Mouse (Mus musculus) neural tube, embryonic 11.5 days (tissue): ENCODE data around the gene Gpr146. TPM values are rescaled to one million over a fixed set of nuclear protein-coding genes. Genes with fewer than 3 reads are reported as not detected.

Source experiments
- ATAC-seq: fragments of 200-750 bp; cut with Nextera tagmentation; 2 replicates; pipeline ENCODE4 v1.8.0; 2017; ENCODE audit warnings: moderate number of reproducible peaks, mild to moderate bottlenecking, moderate TSS enrichment, moderate library complexity; ENCODE audit not compliant: insufficient read depth, low FRiP score, low TSS enrichment
- DNase-seq: peaks from one replicate; pipeline ENCODE4 v3.0.0-alpha.2; 2015; ENCODE audit warnings: low spot score
- H3K27ac ChIP-seq: fragments of 300-500 bp; sonication (generic); 2 replicates; pipeline ENCODE4 v1.5.1; 2014; ENCODE audit warnings: low read depth, mild to moderate bottlenecking, low read length
- H3K27me3 ChIP-seq: fragments of 300-500 bp; sonication (generic); 2 replicates; pipeline ENCODE4 v1.6.1; 2014; ENCODE audit warnings: mild to moderate bottlenecking, low read length, mixed read lengths; ENCODE audit not compliant: control insufficient read depth, insufficient read depth
- H3K36me3 ChIP-seq: fragments of 300-500 bp; sonication (generic); 2 replicates; pipeline ENCODE4 v1.6.1; 2014; ENCODE audit warnings: mild to moderate bottlenecking, low read length, moderate library complexity, mixed read lengths; ENCODE audit not compliant: control insufficient read depth, insufficient read depth
- H3K4me1 ChIP-seq: fragments of 300-500 bp; sonication (generic); 2 replicates; pipeline ENCODE4 v1.6.1; 2014; ENCODE audit warnings: low read length, mixed read lengths; ENCODE audit not compliant: control insufficient read depth, insufficient read depth
- H3K4me2 ChIP-seq: fragments of 300-500 bp; sonication (generic); 2 replicates; pipeline ENCODE4 v1.6.1; 2014; ENCODE audit warnings: low read depth, mild to moderate bottlenecking, moderate library complexity
- H3K4me3 ChIP-seq: fragments of 300-500 bp; sonication (generic); 2 replicates; pipeline ENCODE4 v1.5.1; 2014; ENCODE audit warnings: low read depth, low read length
- H3K9ac ChIP-seq: fragments of 300-500 bp; sonication (generic); 2 replicates; pipeline ENCODE4 v1.6.1; 2014; ENCODE audit warnings: mild to moderate bottlenecking, low read length
- H3K9me3 ChIP-seq: fragments of 300-500 bp; sonication (generic); 2 replicates; pipeline ENCODE4 v1.6.1; 2016; ENCODE audit warnings: low read length; ENCODE audit not compliant: control insufficient read depth
- WGBS: fragments of 180-500 bp; shearing (Covaris S2); extraction: QIAGEN DNeasy Blood & Tissue Kit; methylation state at CpG from one replicate; pipeline ENCODE4 v1.1.7; 2014; 5-methylcytosine and 5-hydroxymethylcytosine counted together
- polyA plus RNA-seq: library from polyadenylated mRNA; unstranded; fragments of >200 nt; fragmentation: Nextera tagmentation; extraction: Ambion mirVana; gene quantifications from 2 replicates; pipeline ENCODE4 v1.2.1, GENCODE M21; 2014

Gpr146 gene
- polyA plus RNA-seq, 1 experiment from 2014 or later = 2.4 TPM

DNA sequence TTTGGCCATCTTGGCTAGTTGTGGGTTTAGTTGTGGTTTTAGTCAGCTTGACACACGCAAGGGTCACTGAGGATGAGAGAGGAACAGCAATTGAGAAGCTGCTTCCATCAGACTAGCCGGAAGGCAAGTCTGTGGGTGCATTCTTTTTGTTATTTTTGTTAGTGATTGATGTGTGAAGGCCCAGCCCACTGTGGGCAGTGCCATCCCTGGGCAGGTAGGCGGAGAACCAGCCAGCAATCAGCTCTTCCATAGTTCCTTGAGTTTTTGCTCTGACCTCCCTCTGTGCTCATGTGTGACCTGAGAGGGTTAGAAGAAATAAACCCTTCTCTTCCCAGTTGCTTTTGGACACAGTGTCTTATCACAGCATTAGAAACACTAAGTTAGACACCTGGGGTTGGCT lies 4.4 kb upstream of the Gpr146 start:
- no peaks in the 10 kb centered on the region for H3K36me3 ChIP-seq
- 79% methylated on average over 3 of the region's 3 CpGs for WGBS
- DNase-seq (no peak), ATAC-seq (no peak)
- H3K4me3 ChIP-seq = no peak overlapping the region
- no peak overlapping the region for H3K4me2 ChIP-seq
- no peaks in the 10 kb centered on the region for H3K27me3 ChIP-seq
- H3K27ac ChIP-seq = no peak overlapping the region
- H3K9ac ChIP-seq = no peak overlapping the region
- 0 out of 2 replicates have a peak, but pooled peaks cover 2% of the 10 kb centered on the region for H3K4me1 ChIP-seq
- no peaks in the 10 kb centered on the region for H3K9me3 ChIP-seq

DNA sequence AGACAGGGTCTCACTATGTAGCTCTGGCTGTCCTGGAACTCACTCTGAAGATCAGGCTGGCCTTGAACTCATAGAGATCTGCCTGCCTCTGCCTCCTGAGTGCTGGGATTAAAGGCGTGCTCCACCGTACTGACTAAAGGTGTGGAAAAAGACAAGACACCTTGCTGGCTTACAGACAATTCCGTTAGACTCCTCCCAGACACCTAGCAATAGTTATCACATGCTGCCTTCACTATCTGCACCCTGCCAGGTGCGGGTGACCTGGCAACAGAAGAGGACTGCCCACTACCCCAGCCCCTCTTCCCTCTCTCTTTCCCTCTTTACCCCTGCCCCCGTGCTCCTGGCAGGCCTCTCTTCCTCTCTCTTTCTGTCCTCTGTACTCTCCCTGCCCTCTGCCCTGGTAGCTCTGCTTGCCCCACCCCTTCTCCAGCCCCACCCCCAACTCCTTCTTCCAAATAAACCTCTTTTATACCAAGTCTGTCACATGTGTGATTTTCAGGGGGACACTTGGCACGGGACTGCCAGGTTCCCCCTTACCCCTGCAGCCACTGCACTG lies 3.5 kb upstream of the Gpr146 start:
- DNase-seq = no peak
- Histone ChIP-seq H3K4me2 (no peak overlapping the region), H3K4me1 (0 out of 2 replicates have a peak, but pooled peaks cover 2% of the 10 kb centered on the region), H3K27ac (no peak overlapping the region), H3K4me3 (no peak overlapping the region), H3K27me3 (no peaks in the 10 kb centered on the region), H3K9me3 (no peaks in the 10 kb centered on the region), H3K9ac (no peak overlapping the region), H3K36me3 (no peaks in the 10 kb centered on the region)
- WGBS = 90% methylated on average over 6 of the region's 6 CpGs
- no peak for ATAC-seq

DNA sequence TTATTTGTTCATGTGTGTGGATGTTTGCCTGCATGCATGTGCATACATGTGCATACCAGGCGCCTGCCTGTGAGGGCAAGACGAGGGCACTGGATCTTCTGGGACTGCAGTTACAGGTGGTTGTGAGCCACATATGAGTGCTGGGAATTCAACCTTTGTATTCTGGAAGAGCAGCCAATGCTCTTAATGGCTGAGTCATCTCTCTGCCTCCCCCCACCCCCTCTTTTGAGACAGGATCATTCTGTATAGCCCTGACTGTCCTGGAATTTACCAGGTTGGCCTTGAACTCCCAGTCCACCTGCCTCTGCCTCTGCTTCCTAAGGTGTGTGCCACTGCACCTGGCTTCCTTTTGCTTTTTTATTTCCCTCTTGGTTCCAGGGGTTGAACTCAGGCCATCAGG lies 2.7 kb upstream of the Gpr146 start:
- Histone ChIP-seq H3K4me2 (no peak overlapping the region), H3K36me3 (no peaks in the 10 kb centered on the region), H3K4me3 (no peak overlapping the region), H3K27ac (no peak overlapping the region), H3K9ac (no peak overlapping the region), H3K4me1 (0 out of 2 replicates have a peak, but pooled peaks cover 2% of the 10 kb centered on the region), H3K27me3 (no peaks in the 10 kb centered on the region), H3K9me3 (no peaks in the 10 kb centered on the region)
- no peak for DNase-seq
- WGBS = 77% methylated on average over 2 of the region's 2 CpGs
- ATAC-seq = no peak

DNA sequence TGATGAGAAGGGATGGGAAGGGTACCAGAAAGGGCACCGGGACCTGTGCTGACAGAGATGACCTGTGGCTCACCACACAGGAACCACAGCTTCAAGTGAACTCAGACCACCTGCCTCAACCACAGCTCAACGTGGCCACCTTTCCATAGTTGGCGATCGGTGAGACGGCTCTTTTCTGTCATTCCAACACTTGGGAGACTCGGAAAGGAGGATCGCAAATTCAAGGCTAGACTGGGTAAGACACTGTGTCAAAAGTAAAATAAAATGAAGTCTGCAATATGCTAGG lies 717 bp downstream of the Gpr146 start:
- ATAC-seq (no peak), DNase-seq (no peak)
- no peak overlapping the region for H3K4me3 ChIP-seq
- H3K4me2 ChIP-seq = no peak overlapping the region
- WGBS = 92% methylated on average over 7 of the region's 7 CpGs
- H3K4me1 ChIP-seq = no peaks in the 10 kb centered on the region
- H3K36me3 ChIP-seq = no peaks in the 10 kb centered on the region
- no peaks in the 10 kb centered on the region for H3K9me3 ChIP-seq
- no peak overlapping the region for H3K9ac ChIP-seq
- no peak overlapping the region for H3K27ac ChIP-seq
- no peaks in the 10 kb centered on the region for H3K27me3 ChIP-seq

DNA sequence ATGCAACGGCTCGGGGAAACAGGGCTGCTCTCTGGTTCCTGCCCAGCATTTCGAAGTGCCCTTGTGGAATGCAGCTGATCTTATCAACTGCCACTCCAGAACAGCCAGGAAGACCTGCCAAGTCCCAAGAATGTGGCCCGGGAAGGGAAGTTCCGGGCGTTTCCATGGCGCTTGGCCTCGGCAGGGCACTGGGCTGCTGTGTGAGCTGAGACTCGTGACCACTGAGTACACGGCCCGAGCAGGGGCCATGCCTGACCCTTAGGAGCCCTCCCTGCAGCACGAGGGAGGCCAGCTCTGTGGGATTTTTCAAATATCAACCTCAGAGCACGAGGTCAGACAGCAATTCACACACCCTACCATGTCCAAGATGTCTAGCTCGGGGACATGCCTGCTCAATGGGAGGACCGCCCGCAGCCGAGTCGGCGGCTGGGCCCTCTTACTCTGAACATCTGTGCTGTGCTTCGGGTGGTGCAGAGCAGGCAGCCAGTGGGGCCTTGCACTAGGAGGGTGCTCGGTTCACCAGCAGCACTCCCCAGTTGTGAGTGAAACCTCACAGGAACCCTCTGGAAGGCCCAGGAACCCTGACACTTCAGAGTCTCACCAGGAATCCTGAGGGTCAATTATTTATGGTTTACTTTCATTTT lies 1.6 kb downstream of the Gpr146 start:
- Histone ChIP-seq H3K27ac (0 out of 2 replicates have a peak overlapping the region, but pooled peaks have one; percentile 17), H3K9ac (no peak overlapping the region), H3K36me3 (no peaks in the 10 kb centered on the region), H3K9me3 (no peaks in the 10 kb centered on the region), H3K4me1 (no peaks in the 10 kb centered on the region), H3K4me2 (no peak overlapping the region; the same call in 1 of the 2 replicates), H3K4me3 (no peak overlapping the region), H3K27me3 (no peaks in the 10 kb centered on the region)
- 63% methylated on average over 21 of the region's 21 CpGs for WGBS
- DNase-seq (no peak), ATAC-seq (no peak)

DNA sequence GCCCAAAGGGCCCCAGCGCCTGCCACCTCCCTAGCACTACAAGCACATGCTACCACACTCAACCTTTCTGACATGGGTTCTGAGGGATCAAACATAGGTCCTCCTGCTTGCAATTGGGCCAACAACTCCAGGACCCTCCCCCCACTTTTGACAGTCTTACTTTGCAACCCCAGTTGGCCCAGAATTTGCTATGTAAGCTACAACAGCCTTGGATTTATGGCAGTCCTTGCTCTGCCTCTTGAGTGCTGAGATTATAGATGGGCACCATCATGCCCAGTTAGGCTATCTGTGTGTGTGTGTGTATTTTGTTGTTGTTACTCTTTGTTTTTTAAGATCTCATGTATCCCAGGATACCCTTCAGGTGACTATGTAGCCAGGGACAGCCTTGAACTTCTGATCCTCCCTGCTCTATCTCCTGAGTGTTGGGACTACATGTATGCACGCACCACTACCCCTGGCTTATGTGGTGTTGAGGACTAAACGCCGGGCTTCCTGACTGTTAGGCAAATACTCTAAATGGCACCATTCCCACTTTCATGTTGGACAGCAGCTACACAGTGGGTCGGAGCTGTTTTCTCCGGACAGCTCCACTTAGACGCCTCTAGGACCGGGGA lies 2.4 kb downstream of the Gpr146 start:
- Histone ChIP-seq H3K36me3 (no peaks in the 10 kb centered on the region), H3K4me3 (peak overlapping the region; percentile 62), H3K4me2 (peak overlapping the region; percentile 86), H3K9ac (no peak overlapping the region), H3K4me1 (no peaks in the 10 kb centered on the region), H3K9me3 (no peaks in the 10 kb centered on the region), H3K27ac (no peak overlapping the region), H3K27me3 (no peaks in the 10 kb centered on the region)
- DNase-seq = no peak
- ATAC-seq = 0 out of 2 replicates have a peak, but pooled peaks have one; percentile 36
- 27% methylated on average over 8 of the region's 8 CpGs for WGBS

DNA sequence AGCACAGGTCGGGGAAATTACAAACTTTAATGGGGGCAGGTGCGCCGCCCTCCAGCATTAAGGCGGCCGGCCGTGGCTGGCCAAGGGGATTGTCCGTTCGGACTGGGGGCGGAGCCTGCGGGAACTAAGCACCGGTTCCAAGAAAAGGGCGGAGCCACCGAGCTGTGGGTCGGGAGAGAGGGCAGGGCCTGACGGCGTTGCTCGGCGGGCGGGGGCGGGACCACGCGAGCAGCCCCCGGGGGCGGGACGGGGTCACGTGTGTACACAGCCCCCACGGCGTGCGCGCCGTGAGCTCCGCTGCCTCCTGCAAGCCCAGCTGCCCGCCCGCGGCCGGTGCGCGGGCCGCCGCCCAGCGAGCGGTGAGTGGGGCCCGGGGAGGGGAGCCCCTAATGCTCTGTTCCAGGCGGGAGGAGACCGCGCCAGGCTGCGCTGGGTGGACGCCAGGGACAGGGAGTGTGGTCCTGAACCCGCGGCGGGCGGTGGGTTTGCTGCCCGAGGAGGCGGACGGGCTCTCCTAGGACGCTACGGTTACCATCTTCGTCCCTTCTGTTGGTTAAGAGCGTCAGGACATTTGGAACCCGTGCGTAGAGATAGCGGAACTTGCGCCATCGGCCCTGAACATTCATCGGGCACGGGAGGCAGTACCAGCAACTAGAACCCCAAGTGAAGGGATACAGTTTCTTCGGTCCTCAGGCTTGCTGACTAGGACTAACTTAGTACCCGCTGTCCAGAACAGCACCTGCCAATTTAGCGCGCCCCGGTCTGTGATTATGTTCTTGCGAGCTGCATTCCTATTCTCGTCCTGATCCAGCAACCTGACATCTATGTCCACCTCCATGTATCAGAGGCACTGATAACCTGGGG lies 3.1 kb downstream of the Gpr146 start:
- H3K9me3 ChIP-seq = no peaks in the 10 kb centered on the region
- H3K4me2 ChIP-seq = peak overlapping the region; percentile 86
- peak; percentile 90 for ATAC-seq
- H3K9ac ChIP-seq = peak overlapping the region; percentile 67
- peak overlapping the region; percentile 62 for H3K4me3 ChIP-seq
- peak; percentile 88 for DNase-seq
- no peaks in the 10 kb centered on the region for H3K27me3 ChIP-seq
- H3K27ac ChIP-seq = no peak overlapping the region
- 2% methylated on average over 73 of the region's 73 CpGs for WGBS
- H3K36me3 ChIP-seq = no peaks in the 10 kb centered on the region
- no peaks in the 10 kb centered on the region for H3K4me1 ChIP-seq

DNA sequence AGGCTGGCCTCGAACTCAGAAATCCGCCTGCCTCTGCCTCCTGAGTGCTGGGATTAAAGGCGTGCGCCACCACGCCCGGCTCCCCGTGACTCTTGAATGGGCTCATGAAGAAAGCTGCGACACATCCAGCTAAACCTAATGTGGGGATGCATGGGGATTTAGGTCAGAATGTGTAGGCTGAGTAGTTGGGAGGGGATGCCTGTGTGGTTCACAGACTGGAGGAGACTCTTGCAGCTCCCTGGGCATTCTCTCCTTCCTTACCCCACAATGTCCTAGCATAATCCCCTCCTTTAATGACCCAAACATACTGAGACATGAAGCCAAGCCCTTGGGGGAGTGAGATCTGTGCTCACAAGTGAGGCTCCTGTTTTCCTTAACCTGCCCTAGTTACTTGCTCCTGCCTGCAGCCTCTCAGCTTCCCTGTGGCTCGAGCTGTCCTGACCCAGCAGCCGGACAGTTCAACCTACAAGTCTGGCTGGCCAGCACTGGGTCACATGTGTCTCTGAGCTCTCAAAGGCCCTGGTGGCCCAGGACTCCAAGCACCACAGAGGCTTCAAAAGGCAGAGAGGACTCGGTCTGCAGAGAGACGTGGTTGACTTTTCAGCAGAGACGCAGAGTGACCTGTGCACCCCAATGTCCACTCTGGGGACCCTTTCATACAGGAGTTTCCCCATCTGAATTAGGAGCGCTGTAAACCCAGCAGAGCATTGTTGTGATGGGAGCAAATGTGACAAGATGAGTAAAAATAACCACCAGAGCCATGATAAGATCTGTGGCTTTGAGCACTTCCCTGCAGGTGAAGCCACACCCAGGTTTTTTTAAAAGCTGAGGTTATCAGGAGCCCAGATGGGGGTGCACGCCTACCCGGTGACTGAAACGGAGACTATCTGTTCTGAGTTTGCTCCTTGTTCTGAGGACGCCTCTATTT lies 4.4 kb downstream of the Gpr146 start:
- Histone ChIP-seq H3K9me3 (no peaks in the 10 kb centered on the region), H3K4me2 (no peak overlapping the region), H3K36me3 (no peaks in the 10 kb centered on the region), H3K9ac (no peak overlapping the region), H3K27me3 (no peaks in the 10 kb centered on the region), H3K27ac (no peak overlapping the region), H3K4me3 (no peak overlapping the region), H3K4me1 (no peaks in the 10 kb centered on the region)
- 82% methylated on average over 17 of the region's 18 CpGs for WGBS
- no peak for DNase-seq
- ATAC-seq = no peak
